Mouse (Mus musculus): ENCODE measurements around the gene Tiam1.
"Not testable (repeated sequence)": the region's sequence is repeated elsewhere in the genome, so short reads cannot be mapped to it uniquely, and the experiment has no call there.

Gene Tiam1

DNA sequence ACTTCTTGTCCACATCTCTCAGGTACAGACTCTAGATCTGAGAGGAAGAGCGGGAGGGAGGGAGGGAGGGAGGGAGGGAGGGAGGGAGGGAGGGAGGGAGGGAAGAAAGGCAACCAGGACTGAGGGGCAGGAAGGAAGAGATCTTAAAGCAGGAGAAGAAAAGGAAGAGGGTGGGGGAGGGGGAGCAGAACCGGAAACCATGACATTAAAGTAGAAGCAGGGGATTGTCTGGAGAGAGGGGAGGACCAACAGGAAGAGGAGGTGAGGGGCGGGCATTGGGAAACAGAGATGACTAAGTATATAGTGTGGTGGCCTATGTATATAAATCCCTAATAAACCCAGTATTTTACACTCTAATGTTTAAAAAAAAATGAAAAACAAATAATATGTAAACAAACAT, 34.1 kb downstream of the Tiam1 start:
- no peak for DNase-seq (ENCODE audit: low spot score in 2 of 2)

DNA sequence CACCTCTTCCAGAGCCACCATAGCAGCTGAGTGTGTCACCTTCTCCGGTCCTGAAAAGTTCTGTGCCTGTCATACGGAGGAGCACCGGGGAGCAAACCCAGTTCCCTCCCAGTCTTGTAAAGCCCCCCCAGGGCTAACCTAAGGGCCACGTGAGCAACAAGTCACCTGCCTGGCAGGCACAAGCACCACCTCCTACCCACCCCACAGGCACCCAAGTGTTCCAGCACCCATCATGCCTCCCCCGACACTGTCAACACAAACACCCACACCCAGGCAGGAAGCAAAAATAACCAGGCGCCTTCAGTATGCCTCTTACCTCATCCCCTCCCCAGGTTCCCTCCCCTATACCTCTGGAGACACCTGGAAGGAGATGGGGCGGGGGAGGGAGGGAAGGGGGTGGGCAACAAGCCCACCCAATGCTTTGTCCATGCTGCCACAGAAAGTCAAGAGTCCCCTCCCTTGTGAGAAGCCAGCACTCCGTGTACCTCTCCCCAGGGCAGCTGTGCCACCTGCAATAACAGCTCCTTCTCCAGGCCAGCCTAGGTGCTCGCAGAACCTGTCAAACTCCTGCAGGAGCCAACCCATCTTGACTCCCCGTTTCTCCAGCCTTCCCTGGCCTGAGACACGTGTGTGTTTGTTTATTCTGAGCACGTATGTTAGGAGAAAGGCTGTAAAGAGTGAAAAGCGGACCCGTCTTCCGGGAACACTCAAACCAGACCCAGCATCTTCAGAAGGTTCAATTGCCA, 38.7 kb downstream of the Tiam1 start:
- peak; percentile 78 to 81 for DNase-seq (ENCODE audit: low spot score in 2 of 2)

DNA sequence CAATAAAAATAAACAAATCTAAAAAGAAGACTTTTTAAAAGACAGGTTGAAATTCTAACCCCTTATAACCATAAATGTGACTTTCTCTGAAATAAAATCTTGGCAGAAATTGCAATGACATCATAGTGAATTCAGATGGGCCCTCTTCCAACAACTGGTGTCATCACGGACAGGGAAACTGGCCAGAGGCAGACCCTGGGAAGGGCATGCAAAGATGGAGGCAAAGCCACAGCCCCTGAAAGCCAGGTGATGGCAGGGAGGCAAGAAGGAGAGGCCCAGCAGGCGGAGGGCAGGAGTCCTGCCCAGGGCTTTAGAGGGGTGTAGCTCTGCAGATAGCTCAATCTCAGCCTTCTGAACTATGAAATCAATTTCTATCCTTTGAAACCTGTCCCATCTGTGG, 39.8 kb downstream of the Tiam1 start:
- DNase-seq (ENCODE audit: low spot score in 2 of 2): no peak

DNA sequence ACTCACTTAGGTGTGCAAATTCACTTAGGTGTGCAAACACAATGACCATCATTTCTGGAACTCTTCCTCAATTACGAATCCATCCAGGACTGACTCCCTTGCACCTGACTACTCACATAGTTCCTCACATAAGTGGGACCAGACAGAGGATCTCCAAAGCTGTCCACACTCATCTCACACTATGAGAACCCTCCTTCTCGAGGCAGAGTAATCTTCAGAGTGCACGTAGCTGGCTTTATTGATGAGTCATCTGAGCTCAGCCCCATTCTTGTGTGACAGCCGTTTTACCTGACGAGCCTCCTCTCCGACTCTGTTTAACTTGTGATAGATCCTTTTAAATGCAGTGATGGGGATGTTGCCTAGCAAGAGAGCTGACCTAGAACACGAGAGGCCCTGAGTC, 41.0 kb downstream of the Tiam1 start:
- no peak for DNase-seq (ENCODE audit: low spot score in 2 of 2)

DNA sequence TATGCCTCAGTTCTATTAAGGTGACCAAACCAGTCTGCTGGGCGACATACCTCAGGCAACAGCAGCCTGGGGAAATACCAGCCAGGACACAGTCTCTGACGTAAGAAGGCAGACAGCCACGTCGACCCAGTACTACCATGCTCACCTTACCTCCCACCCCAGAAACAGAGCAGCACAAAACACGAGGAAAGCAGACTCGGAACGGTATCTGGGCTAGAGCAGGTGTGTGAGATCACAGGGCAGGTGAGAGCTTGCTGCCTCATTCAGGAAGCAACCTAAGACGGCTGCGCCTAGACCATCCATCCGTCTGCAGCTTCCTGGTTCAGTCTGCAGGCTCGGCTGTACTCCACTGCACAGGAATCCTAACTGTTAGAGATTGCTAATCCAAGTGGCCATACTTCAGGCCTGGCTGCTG, 45.4 kb downstream of the Tiam1 start:
- no peak for DNase-seq (ENCODE audit: low spot score in 2 of 2)

DNA sequence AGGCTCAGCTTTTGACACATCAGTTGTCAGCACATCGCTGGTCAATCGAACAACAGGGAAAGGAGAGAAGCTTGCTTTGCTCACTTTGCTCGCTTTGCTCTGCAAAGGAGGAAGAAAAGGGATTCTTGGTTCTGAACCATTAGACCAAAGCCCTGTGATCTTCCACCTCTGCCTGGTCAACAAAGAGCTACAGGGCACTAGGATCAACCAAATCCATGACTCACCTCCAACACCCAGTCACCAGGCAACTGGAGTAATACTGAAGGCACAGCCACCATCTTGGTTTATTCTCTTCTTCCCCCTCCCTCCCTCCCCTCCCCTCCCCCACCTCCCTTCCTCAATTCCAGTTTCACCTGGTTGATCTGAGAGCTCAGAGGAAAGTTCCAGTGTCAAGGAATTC, 45.8 kb downstream of the Tiam1 start:
- no peak for DNase-seq (ENCODE audit: low spot score in 2 of 2)

DNA sequence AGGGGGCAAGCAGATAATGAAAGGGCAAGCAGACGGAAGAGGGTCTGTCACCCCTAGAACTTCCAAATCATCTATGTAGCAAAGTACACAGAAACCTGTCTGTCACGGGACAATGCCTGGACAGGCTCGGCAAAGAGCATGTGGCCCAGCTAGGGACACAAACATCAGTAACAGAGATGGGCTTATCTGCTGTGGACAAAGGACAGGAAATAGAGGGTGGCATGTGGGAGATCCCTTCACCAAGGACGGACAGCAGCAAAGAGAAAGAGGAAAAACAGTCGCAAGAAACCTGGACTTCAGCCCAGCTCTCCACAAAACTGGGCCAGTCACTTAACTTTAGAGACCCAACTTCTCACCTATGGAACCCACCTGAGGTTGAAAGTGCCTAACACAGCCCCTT, 47.6 kb downstream of the Tiam1 start:
- no peak for DNase-seq (ENCODE audit: low spot score in 2 of 2)

DNA sequence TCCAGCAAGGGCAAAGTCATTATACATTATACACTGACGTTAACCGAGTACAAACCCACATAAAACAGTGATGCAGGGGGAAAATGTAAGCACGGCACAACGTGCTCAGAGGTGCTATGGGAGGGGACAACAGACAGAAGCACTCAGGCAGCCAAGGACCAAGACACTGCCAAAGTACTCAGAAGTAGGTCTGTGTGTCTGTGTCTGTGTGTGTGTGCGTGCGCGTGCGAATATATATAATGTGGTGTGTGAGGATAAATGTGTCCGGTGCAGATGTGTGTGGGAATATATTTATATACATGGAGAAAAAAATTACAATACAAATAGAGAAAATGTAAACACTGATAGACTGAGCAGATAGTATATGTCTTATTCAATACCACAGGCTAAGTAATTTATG, 50.6 kb downstream of the Tiam1 start:
- no peak for DNase-seq (ENCODE audit: low spot score in 2 of 2)

DNA sequence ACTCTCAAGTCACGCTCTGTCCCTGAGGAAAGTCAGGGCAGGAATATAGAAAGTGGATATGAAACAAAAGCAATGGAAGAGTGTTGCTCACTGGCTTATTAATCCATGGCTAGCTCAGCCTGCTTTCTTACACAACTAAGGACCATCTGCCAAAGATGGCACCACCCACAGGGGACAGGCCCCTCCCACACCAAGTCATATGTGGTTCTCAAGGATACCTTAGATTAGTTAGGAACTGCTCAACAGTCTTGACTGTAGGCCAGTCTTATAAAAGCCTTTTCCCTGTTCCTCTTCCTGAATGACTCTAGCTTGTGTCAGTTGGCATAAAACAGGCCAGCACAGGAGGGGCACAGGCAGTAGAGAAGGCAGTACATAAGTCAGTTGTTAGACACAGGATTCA, 51.7 kb downstream of the Tiam1 start:
- DNase-seq (ENCODE audit: low spot score in 2 of 2): no peak

DNA sequence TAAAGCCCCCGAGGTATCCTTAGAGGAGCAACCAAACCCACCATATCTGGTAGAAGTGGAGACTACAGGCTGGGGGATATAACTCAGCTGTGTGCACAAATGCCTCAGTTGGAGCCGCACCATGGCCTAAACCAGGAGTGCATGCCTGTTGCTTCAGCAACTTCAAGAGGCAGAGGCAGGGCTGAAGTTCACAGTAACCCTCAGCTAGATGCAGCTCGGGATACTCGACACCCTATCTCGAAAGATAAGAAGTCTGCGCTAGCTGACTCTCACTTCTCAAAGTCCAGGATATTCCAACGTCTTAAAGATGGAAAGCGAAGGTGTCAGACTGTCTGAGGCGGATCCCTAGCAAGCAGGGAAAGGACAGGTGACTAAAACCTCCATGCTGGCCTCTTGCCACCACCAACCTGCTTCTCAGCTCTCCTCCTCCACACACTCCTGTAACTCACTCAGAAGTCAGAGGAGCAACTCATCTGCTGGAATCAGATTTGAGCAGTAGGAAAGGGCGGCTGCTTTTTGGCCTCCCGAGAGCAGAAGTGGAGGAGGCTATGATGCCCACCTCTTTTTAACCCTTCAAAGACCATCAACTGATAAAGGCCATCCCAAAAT, 52.4 kb downstream of the Tiam1 start:
- DNase-seq (ENCODE audit: low spot score in 2 of 2): no peak

DNA sequence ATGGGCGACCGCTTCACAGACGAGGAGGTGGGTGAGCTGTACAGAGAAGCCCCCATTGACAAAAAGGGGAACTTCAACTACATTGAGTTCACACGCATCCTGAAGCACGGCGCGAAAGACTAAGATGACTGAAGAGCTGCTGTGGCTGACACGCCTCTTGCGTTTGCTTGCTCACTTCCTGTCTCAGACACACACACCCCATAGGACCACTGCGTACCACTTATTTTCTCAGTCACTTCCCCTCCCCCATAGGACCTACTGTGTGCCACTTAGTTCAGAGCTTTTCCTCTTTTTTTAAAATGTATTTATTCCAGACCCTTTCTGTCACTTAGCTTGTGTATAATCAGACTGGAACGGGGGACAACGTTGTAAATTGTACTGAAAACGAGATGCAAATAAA, 53.2 kb downstream of the Tiam1 start:
- DNase-seq (ENCODE audit: low spot score in 2 of 2): no peak

DNA sequence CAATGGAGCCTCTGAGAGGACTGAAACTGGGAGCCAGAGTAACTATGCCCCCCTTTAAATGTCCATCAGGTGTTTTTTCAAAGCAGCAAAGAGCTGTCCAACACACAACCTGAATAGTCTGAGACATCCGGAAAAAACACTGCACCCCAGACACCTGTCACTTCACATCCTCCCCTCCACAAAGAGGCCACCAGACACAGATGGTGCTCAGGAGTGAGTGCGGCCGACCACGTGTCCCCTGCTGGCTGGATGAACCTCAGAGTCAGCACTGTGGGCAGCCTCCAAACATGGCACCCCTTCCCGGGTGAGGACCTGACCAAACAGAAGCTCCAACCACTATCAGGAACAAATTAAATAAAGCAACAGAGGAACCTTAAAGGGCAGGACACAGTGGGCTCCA, 56.3 kb downstream of the Tiam1 start:
- no peak for DNase-seq (ENCODE audit: low spot score in 2 of 2)

DNA sequence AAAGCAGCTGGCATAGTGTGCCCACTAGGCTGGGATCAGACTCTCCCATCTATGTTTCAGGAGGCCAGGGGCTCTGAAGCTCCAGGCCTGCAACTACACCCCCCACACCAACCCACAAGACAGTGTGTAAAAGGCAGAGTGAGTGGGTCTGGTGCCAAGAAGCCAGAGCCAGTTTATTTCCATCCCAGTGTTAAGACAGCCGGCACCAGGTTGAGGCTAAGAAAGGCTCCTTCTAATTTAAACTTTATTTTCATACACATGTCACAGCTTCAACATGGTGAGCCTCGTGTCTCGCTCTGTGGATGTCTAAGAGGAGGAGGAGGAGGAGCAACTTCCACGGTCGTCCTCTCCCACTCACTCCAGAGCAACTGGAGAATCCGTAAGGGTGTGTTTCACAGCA, 57.5 kb downstream of the Tiam1 start:
- DNase-seq (ENCODE audit: low spot score in 2 of 2): peak; percentile 83 to 89

DNA sequence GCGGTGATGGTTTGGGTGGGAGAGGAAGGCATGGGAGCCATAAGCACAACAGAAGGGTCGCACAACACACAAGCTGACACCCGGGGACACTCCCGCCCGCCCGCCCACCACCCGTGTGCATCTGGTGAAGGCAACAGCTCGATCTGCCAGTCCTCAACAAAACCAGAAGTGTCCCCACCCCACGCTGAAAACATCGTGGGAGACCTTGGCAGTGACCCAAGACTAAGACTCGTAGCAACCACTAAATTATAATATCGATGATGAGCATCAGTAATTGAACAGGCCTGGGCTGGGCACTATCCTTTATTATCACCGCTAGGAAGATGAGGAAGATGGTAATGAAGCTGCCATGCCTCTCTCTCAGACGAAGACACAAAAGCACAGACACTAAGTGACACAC, 58.0 kb downstream of the Tiam1 start:
- peak in 1 of 2 experiments; percentile 61 for DNase-seq (ENCODE audit: low spot score in 2 of 2)

DNA sequence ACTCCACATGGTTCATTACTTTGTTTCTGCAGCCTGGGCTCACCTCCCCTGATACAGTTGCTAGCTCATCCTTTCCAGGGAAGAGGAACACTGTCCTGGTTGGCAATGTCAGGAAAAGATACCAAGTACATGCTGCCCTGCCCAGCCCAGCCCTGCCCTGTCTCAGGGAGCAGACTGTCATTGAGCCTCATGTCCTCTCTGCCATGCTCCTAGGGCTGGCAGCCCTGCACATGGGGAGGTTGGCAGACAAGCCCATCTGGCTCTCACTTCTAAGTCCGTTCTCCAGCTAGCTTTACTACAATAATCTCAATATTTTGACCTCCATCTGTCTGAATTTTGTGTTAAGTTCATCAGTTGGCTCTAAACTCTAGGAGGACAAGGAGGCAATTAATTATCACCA, 62.4 kb downstream of the Tiam1 start:
- no peak for DNase-seq (ENCODE audit: low spot score in 2 of 2)

DNA sequence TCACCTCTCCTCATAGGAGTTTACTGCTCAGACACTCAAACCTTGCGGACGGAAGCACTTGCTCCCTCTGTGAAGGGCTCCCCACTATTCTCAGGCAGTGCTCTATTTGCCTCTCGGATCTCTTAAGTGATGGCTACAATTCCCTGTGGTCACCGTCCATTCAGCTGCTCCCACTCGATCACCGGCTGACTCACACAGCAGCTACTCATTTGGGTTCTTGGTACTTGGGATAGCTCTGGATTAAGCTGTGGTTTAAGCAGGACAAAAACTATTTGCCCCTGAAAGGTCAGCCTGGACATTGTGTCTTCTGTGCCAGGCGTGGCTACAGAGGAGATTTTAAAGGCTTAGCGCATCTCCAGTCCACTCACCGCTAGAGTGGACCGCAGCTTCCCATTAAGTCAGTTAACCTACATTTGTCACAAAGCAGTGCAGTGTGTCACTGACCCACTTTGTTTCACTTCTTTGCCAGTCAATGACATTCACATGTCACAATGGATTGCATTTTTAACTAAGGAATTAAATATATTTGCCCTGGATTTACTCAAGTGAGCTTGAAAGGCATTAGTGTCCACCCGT, 64.7 kb downstream of the Tiam1 start:
- DNase-seq (ENCODE audit: low spot score in 2 of 2): no peak

DNA sequence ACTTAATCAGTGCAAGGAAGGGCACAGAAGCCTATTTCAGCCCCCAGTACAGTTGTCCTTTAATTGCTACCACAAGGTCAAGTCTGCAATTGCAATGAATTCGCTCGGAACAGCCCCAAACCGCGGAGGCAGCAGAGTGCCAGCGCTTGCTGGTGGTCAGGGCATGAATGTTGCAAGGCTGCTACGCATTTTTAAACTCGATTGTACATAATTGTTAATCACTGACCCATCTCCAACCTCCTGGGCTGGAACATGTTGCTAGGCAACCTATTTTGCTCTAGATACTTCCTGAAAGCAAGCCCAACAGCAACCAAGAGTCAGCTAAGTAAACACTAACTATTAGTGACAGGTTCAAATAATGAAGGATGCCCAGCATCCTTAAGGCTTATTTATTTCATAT, 70.1 kb downstream of the Tiam1 start:
- DNase-seq (ENCODE audit: low spot score in 2 of 2): no peak

DNA sequence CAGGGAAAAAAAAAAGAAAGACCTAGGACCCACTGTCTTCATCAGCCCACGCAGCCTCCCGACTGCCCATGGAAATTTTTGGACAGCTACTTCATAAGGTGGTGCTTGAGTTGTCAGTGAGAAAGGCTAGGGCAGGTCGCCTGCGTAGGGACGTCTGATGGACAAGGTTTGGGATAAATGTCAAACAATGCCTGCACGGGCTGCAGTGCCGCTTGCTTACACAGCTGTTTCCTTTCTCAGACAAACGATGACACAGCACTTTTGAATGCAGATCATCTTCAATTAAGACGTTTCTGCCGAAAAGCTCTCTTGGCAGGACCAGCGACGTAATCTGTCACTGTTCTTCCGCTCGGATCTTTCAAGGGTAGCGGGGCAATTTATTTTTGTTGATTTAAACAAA, 70.9 kb downstream of the Tiam1 start:
- no peak for DNase-seq (ENCODE audit: low spot score in 2 of 2)

DNA sequence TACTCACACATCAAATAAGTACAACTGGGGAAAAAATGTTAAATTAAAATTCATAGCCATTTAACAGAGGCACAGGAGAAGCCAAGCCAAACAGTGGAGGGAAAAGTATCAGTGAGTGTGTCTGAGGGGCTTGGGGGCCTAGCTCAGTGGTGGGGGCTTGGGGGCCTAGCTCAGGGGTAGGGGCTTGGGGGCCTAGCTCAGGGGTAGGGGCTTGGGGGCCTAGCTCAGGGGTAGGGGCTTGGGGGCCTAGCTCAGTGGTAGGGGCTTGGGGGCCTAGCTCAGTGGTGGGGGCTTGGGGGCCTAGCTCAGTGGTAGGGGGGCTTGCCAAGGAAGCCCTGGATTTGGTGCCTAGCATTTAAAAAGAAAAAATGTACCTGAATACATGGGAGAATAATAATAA, 72.4 kb downstream of the Tiam1 start:
- not testable (repeated sequence) for DNase-seq (ENCODE audit: low spot score in 2 of 2)

DNA sequence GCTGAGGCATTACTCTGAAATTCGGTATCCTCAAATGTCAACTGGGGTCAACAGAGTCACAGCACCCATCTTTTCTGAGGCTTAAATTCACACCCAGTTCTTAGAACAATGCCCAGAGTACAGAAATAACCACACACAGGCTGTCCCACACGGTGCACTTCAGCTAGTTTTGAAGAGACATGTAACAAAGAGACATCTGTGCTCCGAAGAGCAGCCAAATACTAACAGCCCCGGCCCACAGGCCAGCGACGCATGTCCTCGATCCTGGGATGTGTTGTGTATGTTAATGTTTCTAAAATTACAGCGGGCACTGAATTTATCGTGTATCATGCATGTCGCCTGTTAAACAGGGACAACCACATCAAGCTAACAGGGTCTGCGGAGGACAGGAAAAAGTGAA, 73.5 kb downstream of the Tiam1 start:
- DNase-seq (ENCODE audit: low spot score in 2 of 2): no peak

DNA sequence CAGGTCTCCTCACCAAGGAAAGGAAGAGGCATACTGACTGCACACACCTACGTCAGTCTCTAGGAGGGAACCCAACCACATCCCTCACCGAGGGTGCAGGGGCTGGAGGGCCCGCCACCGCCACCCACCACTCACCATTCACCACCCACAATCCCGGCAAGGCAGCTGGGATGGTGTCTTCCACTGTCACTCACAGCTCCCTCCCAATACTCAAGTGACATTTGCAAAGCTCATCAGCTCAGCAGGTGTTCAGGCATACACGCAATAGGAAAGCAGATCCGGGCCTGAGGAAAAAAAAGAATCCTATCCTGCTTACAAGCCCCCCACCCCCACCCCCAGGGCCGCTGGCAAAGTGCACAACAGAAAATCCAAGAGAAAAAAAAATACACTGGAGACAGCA, 74.4 kb downstream of the Tiam1 start:
- no peak for DNase-seq (ENCODE audit: low spot score in 2 of 2)

DNA sequence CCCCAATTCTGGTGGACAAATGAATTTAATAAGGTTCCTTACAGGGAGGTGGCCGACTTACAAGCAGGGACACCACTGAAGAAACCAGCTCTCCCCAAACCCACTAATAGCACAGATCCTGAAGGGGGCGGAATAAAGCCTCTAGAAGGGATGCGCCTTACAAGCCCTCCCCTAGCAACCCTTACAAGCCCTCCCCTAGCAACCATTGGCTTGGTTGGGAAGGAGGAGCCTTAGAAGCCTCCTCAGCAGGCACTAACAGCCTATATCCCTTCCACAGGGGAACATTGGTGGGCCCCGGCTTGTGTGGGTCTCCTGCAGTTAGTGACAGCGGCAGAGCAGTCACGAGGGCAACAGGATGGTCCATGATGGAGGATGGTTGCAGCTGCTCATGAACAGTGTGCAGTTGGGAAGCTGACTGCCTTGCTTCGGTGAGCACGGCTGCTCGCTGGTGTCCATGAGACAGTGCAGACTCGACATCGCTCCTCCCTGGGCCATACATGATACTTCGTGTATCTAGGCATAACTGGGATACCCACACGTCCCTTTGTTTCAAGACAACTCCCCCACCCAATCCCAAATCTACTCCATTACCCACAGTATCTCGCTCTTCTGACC, 90.6 kb downstream of the Tiam1 start:
- DNase-seq (ENCODE audit: low spot score in 2 of 2): no peak

DNA sequence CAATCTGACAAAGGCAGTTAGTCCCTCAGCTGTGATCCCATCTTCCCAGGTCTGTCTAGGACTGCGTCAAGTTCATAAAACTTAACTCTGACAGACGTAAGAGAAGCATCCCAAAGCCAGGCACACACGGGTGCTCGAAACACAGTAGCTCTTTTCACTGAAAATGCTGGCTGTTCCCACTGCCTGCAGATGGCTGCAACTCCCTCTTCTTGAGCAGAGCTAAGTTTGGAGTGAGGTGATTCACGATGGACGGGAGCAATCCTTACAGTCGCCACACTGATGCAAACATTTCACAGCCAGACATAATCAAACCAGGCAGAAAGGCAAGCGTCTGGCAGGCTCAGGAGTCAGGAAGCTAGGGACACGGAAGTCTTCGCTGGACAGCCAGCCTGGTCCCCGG, 91.2 kb downstream of the Tiam1 start:
- DNase-seq (ENCODE audit: low spot score in 2 of 2): no peak

All from left cerebral cortex, adult 9 months (tissue).